ENCODE assay signal across 9 mouse cellular contexts in genomic region chr14:26067325-26067633, GRCm38 (mm10). TPM values are rescaled to one million over a fixed set of nuclear protein-coding genes. Genes with fewer than 3 reads are reported as not detected.
A peak's percentile ranks its signal among the peaks of the same experiment; 100 is the strongest.
DNase-seq lines count a peak whose midpoint lies in the region; ATAC-seq and TF ChIP-seq lines count a peak whose summit lies in the region.
"Not testable (repeated sequence)": the region's sequence is repeated elsewhere in the genome, so short reads cannot be mapped to it uniquely, and the experiment has no call there.
"Had no signal": no experiment of that assay in that cellular context is flagged by ENCODE, and none has a peak within 500 bp of the region (broad histone marks: within the 10 kb centered on the region; RNA-seq: fewer than 3 reads in every experiment).

Gene Tmem254c, minus strand, starts transcription at chr14:26067355.

- H3K27ac ChIP-seq in embryonic facial prominence, embryonic 12.5 days; hindbrain, embryonic 12.5 days; layer of hippocampus, adult 2 months; limb, embryonic 13.5 days: not testable (repeated sequence)

- not testable (repeated sequence) for H3K4me3 ChIP-seq in G1E (ENCODE audit: low read depth, low read length); embryonic facial prominence, embryonic 12.5 days; hindbrain, embryonic 12.5 days; layer of hippocampus, adult 2 months; limb, embryonic 13.5 days; megakaryocyte, embryonic 14.5 days (replicated peaks)

- peak; percentile 73; the same call in 1 of the 2 replicates for ATAC-seq in G1E (ENCODE audit: extremely low read depth, insufficient number of reproducible peaks, low FRiP score, poor library complexity, severe bottlenecking)
- ATAC-seq in embryonic facial prominence, embryonic 12.5 days (ENCODE audit: insufficient number of reproducible peaks, insufficient read depth, low FRiP score, low TSS enrichment) = not testable (repeated sequence)
- ATAC-seq in hindbrain, embryonic 12.5 days (ENCODE audit: low FRiP score) = 0 out of 2 replicates have a peak, but pooled peaks have one; percentile 63
- peak; percentile 72; the same call in 1 of the 2 replicates for ATAC-seq in limb, embryonic 13.5 days (ENCODE audit: low FRiP score, low read depth)
- peak; percentile 64 for ATAC-seq in neutrophil, adult 5-6 weeks (ENCODE audit: extremely low read depth, insufficient number of reproducible peaks, low FRiP score, poor library complexity, severe bottlenecking)

- H3K36me3 ChIP-seq in G1E (replicated peaks); embryonic facial prominence, embryonic 12.5 days; hindbrain, embryonic 12.5 days; limb, embryonic 13.5 days; megakaryocyte, embryonic 14.5 days (replicated peaks; ENCODE audit: low read length): not testable (repeated sequence)

- not testable (repeated sequence) for DNase-seq in G1E (ENCODE audit: low spot score); gastrocnemius, postnatal 4 days (ENCODE audit: low spot score in 2 of 2); layer of hippocampus, adult 2 months (ENCODE audit: low spot score in 2 of 2)

- not testable (repeated sequence) for H3K4me2 ChIP-seq in embryonic facial prominence, embryonic 12.5 days (replicated peaks); hindbrain, embryonic 12.5 days (replicated peaks); limb, embryonic 13.5 days (replicated peaks)

- H3K4me1 ChIP-seq in G1E (ENCODE audit: insufficient read depth, low read depth, low read length); embryonic facial prominence, embryonic 12.5 days; hindbrain, embryonic 12.5 days; limb, embryonic 13.5 days; megakaryocyte, embryonic 14.5 days: not testable (repeated sequence)

- WGBS in embryonic facial prominence, embryonic 12.5 days = no CpG with 5 or more reads among the region's 10 CpGs
- WGBS in hindbrain, embryonic 12.5 days = no CpG with 5 or more reads among the region's 10 CpGs
- no CpG with 5 or more reads among the region's 10 CpGs for WGBS in limb, embryonic 13.5 days

- not testable (repeated sequence) for H3K9me3 ChIP-seq in G1E (replicated peaks); embryonic facial prominence, embryonic 12.5 days; hindbrain, embryonic 12.5 days (replicated peaks); limb, embryonic 13.5 days; megakaryocyte, embryonic 14.5 days

- not testable (repeated sequence) for TF ChIP-seq CTCF in G1E (IDR thresholded peaks at IDR 0.05; ENCODE audit: low read depth, low read length); layer of hippocampus, adult 2 months (conservative IDR thresholded peaks at IDR 0.05)

- H3K27me3 ChIP-seq in G1E (ENCODE audit: insufficient read depth, low read length); embryonic facial prominence, embryonic 12.5 days; hindbrain, embryonic 12.5 days; limb, embryonic 13.5 days; megakaryocyte, embryonic 14.5 days (replicated peaks): not testable (repeated sequence)

- not testable (repeated sequence) for H3K9ac ChIP-seq in embryonic facial prominence, embryonic 12.5 days; hindbrain, embryonic 12.5 days; limb, embryonic 13.5 days

RNA-seq across cellular contexts. Expression of gene Tmem254c, which starts in this region (rescaled TPM):
- total RNA-seq in G1E (2014; fragmentation: Nextera tagmentation) = 3.3 TPM in 1 of 2 replicates, not detected in the other
- 6.0 and 8.6 TPM in 2 replicates for total RNA-seq in G1E (2017)
- 2.9 TPM in 2 replicates for polyA plus RNA-seq in G1E (2012)
- polyA plus RNA-seq in embryonic facial prominence, embryonic 12.5 days (2016; fragmentation: Nextera tagmentation; extraction: Ambion mirVana) = 26.6 and 29.4 TPM in 2 replicates
- total RNA-seq in gastrocnemius, postnatal 4 days (2021) = 10 to 100 TPM; 36.8 to 38.9 TPM
- 16.0 and 26.0 TPM in 2 replicates for polyA plus RNA-seq in hindbrain, embryonic 12.5 days (2016; fragmentation: Nextera tagmentation; extraction: Ambion mirVana)
- total RNA-seq in layer of hippocampus, adult 2 months (2021) = 10 to 100 TPM; 15.8 to 18.1 TPM
- 27.6 and 30.3 TPM in 2 replicates for polyA plus RNA-seq in limb, embryonic 13.5 days (2015; fragmentation: Nextera tagmentation; extraction: Ambion mirVana)
- polyA plus RNA-seq in megakaryocyte, embryonic 14.5 days (2012; ENCODE audit: insufficient read depth, low replicate concordance) = 10.8 and 15.7 TPM in 2 replicates
- 15.1 and 18.4 TPM in 2 replicates for total RNA-seq in neutrophil, adult 5-6 weeks (2017)
- polyA plus RNA-seq: testis, adult 2 months had no signal
